Mouse (Mus musculus): ENCODE data around the gene Tbc1d21.

The Tbc1d21 gene

GRCm38 (mm10) chr9:58341795-58342194, 28.5 kb downstream of the Tbc1d21 start:
- no peak for DNase-seq (ENCODE audit: low spot score)

GRCm38 (mm10) chr9:58336650-58337281, 33.5 kb downstream of the Tbc1d21 start:
- DNase-seq (ENCODE audit: low spot score) = no peak

DNA sequence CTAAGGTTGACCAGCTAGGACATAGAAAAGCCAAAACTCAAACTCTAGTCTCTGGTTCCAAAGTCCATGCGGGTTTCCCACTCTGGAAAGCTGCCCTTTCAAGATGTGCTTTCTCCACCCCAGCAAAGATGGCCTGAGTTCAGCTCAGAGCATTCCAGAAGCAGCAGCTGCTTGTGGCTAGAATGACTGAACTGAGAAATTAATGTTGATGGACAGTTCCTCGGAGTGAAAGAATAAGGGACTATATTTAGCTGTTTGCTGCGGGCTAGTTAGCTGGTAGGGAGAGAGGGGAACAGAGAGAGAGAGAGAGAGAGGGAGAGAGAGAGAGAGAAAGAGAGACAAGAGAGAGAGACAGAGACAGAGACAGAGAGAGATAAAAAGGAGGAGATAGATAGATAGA, 39.0 kb downstream of the Tbc1d21 start:
- DNase-seq (ENCODE audit: low spot score) = no peak

- no peak for DNase-seq (ENCODE audit: low spot score)
These were observed 40.0 kb downstream of the Tbc1d21 start for GRCm38 (mm10) chr9:58330293-58330692.

DNA sequence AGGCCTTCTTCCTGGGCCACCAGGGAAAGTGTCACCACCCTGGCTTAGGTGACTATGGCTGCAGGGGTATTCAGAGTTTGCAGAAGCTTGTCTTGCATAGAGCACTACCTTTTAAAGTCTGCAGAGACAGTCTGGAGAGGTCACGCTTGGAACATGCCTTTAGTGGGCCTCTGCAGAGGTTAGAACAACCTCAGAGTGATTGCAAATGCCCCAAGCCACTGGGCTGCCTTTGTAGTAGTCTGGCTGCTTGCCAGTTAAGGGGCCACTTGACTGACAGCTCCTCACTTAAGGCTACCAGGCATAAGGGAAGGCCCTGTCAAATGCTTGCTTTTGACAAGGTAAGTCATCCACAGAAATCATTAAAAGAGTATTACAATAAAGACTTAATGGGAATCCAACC, 42.9 kb downstream of the Tbc1d21 start:
- DNase-seq (ENCODE audit: low spot score) = no peak

- no peak for DNase-seq (ENCODE audit: low spot score)
These were observed 43.6 kb downstream of the Tbc1d21 start for GRCm38 (mm10) chr9:58326477-58327180.

DNA sequence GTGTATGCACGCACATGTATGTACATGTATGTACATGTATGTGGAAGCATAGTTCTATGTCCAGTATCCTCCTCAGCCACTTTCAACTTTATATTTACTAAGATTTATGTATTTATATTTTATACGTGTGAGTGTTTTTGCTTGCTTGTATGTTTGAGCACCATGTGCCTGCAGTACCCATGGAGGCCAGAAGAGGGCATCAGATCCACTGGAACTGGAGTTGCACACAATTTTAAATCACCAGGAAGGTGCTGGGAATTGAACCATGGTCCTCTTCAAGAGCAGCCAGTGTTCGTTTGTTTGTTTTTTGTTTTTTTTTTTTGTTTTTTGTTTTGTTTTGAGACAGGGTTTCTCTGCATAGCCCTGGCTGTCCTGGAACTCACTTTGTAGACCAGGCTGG, 48.6 kb downstream of the Tbc1d21 start:
- no peak for DNase-seq (ENCODE audit: low spot score)

DNA sequence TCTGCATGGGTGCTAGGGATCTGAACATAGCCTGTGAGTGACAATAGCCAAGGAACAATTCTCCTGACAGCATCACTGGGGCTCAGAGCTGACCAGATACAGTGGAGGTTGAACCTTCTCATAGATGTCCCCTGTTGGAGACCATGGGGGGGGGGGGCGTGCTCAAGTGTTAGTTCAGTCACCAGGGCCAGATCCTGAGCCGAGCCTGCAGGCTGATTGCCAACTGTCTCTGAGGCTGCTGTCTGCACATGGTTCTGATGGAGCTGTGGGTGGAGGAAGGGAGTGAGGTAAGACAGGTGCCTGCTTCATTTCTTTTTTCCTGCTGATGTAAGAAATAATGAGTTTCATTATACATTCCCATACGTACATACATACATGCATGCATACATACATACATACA, 51.9 kb downstream of the Tbc1d21 start:
- no peak for DNase-seq (ENCODE audit: low spot score)

- no peak for DNase-seq (ENCODE audit: low spot score)
These were observed 52.9 kb downstream of the Tbc1d21 start for GRCm38 (mm10) chr9:58317381-58317780.

DNA sequence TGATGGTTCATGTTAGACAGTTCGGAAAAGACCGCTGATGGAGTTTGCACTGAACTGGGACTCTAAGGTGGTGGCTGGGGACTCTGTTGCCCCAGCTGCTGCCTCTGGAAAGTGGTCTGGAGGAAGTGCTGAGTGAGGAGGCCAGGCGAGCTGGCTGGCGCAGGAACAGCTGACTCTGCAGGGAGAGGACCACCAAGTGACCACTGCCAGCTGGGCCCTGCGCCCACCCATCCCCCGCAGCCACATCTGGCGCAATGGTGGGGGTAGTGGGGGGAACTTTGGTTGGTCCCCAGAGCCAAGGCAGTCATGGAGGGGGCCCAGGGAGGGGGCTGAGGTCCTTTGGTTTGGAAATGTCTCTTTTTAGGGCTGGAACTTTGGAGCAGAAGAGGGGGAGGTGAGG, 53.5 kb downstream of the Tbc1d21 start:
- no peak for DNase-seq (ENCODE audit: low spot score)

DNA sequence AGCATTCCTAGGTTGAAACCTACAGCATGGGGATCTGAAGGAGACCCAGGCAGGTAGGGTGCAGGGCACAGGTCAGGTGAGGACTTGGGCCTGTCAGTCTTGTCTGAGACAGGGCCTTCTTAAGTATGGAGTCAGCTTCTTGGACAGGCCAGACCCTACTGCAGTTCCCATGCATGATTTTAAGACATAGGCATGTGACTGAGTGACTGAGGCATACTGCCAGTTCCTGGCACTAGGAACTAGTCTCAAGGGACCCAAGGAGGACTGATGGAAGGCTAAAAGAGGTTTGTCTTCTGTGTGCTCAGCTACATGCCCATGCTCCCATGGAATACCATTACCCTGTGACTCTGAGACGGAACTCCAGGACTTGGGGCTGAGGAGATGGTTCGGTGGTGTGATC, 54.4 kb downstream of the Tbc1d21 start:
- no peak for DNase-seq (ENCODE audit: low spot score)

- DNase-seq (ENCODE audit: low spot score) = no peak
These were observed 55.4 kb downstream of the Tbc1d21 start for GRCm38 (mm10) chr9:58314682-58315360.

GRCm38 (mm10) chr9:58312944-58313359, 57.3 kb downstream of the Tbc1d21 start, which contains the start of gene Loxl1:
Loxl1 (minus strand) TSS chr9:58313186.
- DNase-seq (ENCODE audit: low spot score) = peak; percentile 52

DNA sequence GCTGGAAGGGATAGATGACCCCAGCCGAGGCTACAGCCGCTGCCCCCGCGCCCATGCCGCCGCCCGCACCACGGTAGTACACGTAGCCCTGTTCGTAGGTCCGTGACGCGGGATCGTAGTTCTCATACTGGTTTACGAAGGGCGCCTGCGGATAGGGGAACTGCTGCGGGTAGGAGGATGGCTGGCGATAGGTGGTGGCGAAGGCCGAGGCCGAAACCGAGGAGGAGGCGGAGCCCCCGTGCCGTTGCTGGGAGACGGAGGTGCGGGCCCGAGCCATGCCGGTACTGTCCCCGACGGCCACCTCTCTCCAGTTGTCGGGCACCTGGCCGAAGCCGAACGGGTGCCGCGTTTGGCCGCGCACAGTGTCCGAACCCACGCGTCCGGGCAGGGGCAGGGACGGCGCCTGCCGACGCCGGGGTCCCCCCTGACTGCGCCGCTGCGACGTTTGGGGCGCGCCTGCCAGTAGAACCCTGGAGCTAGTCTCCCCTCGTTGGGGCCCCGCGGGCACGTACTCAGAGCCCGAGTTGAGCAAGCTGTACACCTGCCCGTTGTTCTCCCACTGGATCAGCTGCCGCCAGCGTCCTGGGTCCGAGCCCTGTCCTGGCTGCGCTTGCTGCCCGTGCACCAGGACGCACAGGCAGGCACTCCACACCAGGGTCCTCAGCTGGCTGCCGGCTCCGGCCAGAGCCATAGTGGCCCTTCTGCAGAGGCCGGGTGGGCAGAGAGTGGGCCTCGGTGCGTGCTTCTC, 57.9 kb downstream of the Tbc1d21 start:
- DNase-seq (ENCODE audit: low spot score) = peak; percentile 47

DNA sequence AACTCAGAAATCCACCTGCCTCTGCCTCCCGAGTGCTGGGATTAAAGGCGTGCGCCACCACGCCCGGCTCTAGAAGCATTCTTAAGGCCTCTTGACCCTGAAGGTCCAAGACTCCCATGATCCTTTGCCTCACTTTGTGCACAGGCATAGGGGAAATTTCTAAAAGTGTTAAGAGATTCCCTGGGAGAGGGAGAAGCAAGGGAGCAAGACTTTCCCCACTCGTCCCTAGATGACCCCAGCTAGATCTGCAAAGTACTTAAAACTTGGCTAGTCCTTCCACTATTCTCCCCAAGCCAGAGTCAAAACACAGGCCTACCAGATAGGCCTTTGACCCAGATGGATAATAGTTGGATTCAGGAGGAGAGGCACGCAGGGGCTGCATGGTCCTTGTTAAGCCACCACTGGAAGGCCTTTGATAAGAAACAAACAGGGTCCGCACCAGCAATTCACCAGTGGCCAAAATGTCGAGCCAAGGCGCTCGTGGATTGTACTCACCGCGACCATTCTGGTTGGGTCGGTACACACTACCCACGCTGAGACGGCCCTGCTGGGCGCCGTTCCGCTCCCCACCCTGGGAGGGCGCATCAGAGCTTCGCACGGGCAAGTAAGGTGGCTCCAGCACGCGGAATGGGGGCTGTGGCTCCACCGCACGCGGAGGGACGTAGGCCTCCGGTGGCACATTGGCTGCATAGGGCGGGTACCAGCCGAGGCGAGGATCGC, 58.9 kb downstream of the Tbc1d21 start:
- no peak for DNase-seq (ENCODE audit: low spot score)

- DNase-seq (ENCODE audit: low spot score) = no peak
These were observed 60.1 kb downstream of the Tbc1d21 start for GRCm38 (mm10) chr9:58310043-58310660.
